Mouse (Mus musculus): ENCODE data around the gene Apod. TPM values are rescaled to one million over a fixed set of nuclear protein-coding genes. Genes with fewer than 3 reads are reported as not detected.

Apod gene
- total and polyA plus RNA-seq, 3 experiments, result 0.17 TPM; not detected in 2

DNA sequence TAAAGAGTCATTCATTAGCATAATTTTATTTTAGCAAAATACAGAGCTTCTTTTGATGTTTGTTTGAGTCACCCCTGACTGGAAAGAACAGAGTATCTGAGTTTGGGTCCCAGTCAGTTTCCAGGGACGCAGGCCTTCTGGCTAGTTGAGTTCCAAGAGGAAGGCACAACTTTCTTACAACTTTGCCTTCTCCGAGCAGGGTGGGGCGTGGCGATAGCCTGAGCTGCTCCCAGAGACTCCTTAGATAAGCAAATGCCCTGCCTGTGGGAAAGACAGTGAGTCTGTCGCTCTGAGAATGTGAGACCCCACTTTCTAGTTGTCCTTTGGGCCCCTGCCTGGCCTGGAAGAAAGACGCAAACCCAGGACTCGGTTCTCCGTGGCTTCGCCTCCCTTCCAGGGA lies 44.4 kb upstream of the Apod start:
- no peak overlapping the region for H3K4me2 ChIP-seq (ENCODE audit: insufficient read depth, low read depth, poor library complexity, severe bottlenecking)
- no peak for DNase-seq (ENCODE audit: extremely low read depth)
- TF ChIP-seq ZC3H11A (IDR thresholded peaks at IDR 0.05; ENCODE audit: low read depth, low read length) (no peak), RAD21 (IDR thresholded peaks at IDR 0.05; ENCODE audit: low read depth, low read length) (no peak), MAFK (IDR thresholded peaks at IDR 0.05; ENCODE audit: insufficient replicate concordance, low read length) (no peak), POLR2A (IDR thresholded peaks at IDR 0.05; ENCODE audit: low read depth, low read length) (no peak), MXI1 (IDR thresholded peaks at IDR 0.05; ENCODE audit: low read depth, low read length) (no peak), HCFC1 (IDR thresholded peaks at IDR 0.05; ENCODE audit: low read depth, low read length) (no peak)
- peaks cover 2% of the 10 kb centered on the region for H3K27me3 ChIP-seq (replicated peaks)
- H3K9me3 ChIP-seq (replicated peaks; ENCODE audit: low read length), result no peaks in the 10 kb centered on the region
- no peak overlapping the region for H3K27ac ChIP-seq (ENCODE audit: insufficient read depth, low read depth)
- no peak overlapping the region for H3K9ac ChIP-seq (ENCODE audit: insufficient read depth, low read depth)
- no peak overlapping the region for H3K4me3 ChIP-seq (replicated peaks in 1 of 3; ENCODE audit: low read depth in 2 of 3, low read length in 2 of 3, poor library complexity in 1 of 3)
- dilution Hi-C loops (cut with MboI; ENCODE audit: extremely low pct_ligation_motif_present, extremely low pct_unique_long_range_greater_than_20kb, low sequenced_read_pairs), result no loop called here
- peaks cover 2 to 6% of the 10 kb centered on the region in 2 experiments; a peak in 2 of 4 replicates for H3K4me1 ChIP-seq (ENCODE audit: control insufficient read depth in 1 of 2, insufficient read depth in 2 of 2)
- no peaks in the 10 kb centered on the region for H3K36me3 ChIP-seq (replicated peaks in 1 of 2; ENCODE audit: control insufficient read depth in 1 of 2, insufficient read depth in 1 of 2, low read length in 1 of 2)
- in situ Hi-C loops (cut with MboI; ENCODE audit: low pct_ligation_motif_present, low pct_unique_long_range_greater_than_20kb, low sequenced_read_pairs), result loop anchor here (10.0 to 25.0 kb wide), 3 partner anchors 384 to 1097 kb away; partner anchors contain the start of genes Cpn2 and Fam43a
- no peaks in the 10 kb centered on the region for H3K79me2 ChIP-seq (replicated peaks; ENCODE audit: control insufficient read depth, extremely low read depth, insufficient read depth, poor library complexity, severe bottlenecking)

DNA sequence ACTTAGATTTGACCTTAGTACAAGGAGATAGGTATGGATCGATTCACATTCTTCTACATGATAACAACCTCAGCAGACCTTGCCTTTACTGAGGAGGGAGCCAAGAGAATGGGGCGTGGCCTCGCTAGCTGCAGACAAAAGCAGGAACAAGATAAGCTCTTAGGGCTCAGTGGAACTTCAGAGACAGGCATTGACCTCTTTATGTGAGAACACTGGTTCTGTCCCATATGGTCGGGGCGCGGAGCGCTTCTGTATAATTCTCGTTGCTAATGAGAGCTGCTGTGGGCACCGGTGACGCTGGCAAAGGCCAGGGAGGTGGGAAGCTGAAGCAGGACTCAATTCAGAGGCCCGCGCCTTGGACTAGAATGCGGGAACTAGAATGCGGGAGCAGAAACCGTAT lies 44.0 kb upstream of the Apod start:
- Histone ChIP-seq H3K36me3 (replicated peaks in 1 of 2; ENCODE audit: control insufficient read depth in 1 of 2, insufficient read depth in 1 of 2, low read length in 1 of 2) (no peaks in the 10 kb centered on the region), H3K4me1 (ENCODE audit: control insufficient read depth in 1 of 2, insufficient read depth in 2 of 2) (peaks cover 2 to 6% of the 10 kb centered on the region in 2 experiments; a peak in 2 of 4 replicates), H3K9me3 (replicated peaks; ENCODE audit: low read length) (no peaks in the 10 kb centered on the region), H3K9ac (ENCODE audit: insufficient read depth, low read depth) (no peak overlapping the region), H3K4me2 (ENCODE audit: insufficient read depth, low read depth, poor library complexity, severe bottlenecking) (no peak overlapping the region), H3K27me3 (replicated peaks) (peaks cover 2% of the 10 kb centered on the region), H3K79me2 (replicated peaks; ENCODE audit: control insufficient read depth, extremely low read depth, insufficient read depth, poor library complexity, severe bottlenecking) (no peaks in the 10 kb centered on the region), H3K27ac (ENCODE audit: insufficient read depth, low read depth) (no peak overlapping the region), H3K4me3 (replicated peaks in 1 of 3; ENCODE audit: low read depth in 2 of 3, low read length in 2 of 3, poor library complexity in 1 of 3) (no peak overlapping the region)
- no peak for TF ChIP-seq CHD1 (IDR thresholded peaks at IDR 0.05; ENCODE audit: low read depth, low read length)
- no peak for TF ChIP-seq POLR2AphosphoS2 (IDR thresholded peaks at IDR 0.05; ENCODE audit: low read depth, low read length)
- no peak for TF ChIP-seq MXI1 (IDR thresholded peaks at IDR 0.05; ENCODE audit: low read depth, low read length)
- no peak for TF ChIP-seq ZNF384 (IDR thresholded peaks at IDR 0.05; ENCODE audit: low read depth, low read length)
- TF ChIP-seq KAT2A (IDR thresholded peaks at IDR 0.05; ENCODE audit: insufficient replicate concordance, low read length), result no peak
- TF ChIP-seq NELFE (IDR thresholded peaks at IDR 0.05; ENCODE audit: low read depth, low read length), result no peak
- no peak for TF ChIP-seq GABPA (IDR thresholded peaks at IDR 0.05; ENCODE audit: insufficient replicate concordance, low read depth, low read length)
- TF ChIP-seq UBTF (IDR thresholded peaks at IDR 0.05; ENCODE audit: low read depth, low read length), result no peak
- no peak for TF ChIP-seq POLR2A (IDR thresholded peaks at IDR 0.05; ENCODE audit: low read depth, low read length)
- no peak for TF ChIP-seq MAZ (IDR thresholded peaks at IDR 0.05; ENCODE audit: low read depth, low read length)
- TF ChIP-seq CTCF (conservative IDR thresholded peaks at IDR 0.05 in 1 of 2, IDR thresholded peaks at IDR 0.05 in 1 of 2; ENCODE audit: low read depth in 2 of 2, low read length in 2 of 2), result no peak
- no peak for TF ChIP-seq TBP (conservative IDR thresholded peaks at IDR 0.05; ENCODE audit: low read depth, low read length)
- TF ChIP-seq JUN (IDR thresholded peaks at IDR 0.05; ENCODE audit: insufficient read depth, low read depth, low read length), result no peak
- TF ChIP-seq USF1 (IDR thresholded peaks at IDR 0.05; ENCODE audit: low read depth, low read length), result no peak
- no peak for TF ChIP-seq BHLHE40 (IDR thresholded peaks at IDR 0.05; ENCODE audit: low read depth, low read length)
- TF ChIP-seq E2F4 (IDR thresholded peaks at IDR 0.05; ENCODE audit: insufficient replicate concordance, low read depth, low read length), result no peak
- TF ChIP-seq MAX (IDR thresholded peaks at IDR 0.05; ENCODE audit: low read length), result no peak
- no peak for TF ChIP-seq MAFK (IDR thresholded peaks at IDR 0.05; ENCODE audit: insufficient replicate concordance, low read length)
- TF ChIP-seq ETS1 (conservative IDR thresholded peaks at IDR 0.05; ENCODE audit: low read depth, low read length), result no peak
- dilution Hi-C loops (cut with MboI; ENCODE audit: extremely low pct_ligation_motif_present, extremely low pct_unique_long_range_greater_than_20kb, low sequenced_read_pairs), result no loop called here
- in situ Hi-C loops (cut with MboI; ENCODE audit: low pct_ligation_motif_present, low pct_unique_long_range_greater_than_20kb, low sequenced_read_pairs), result loop anchor here (10.0 to 25.0 kb wide), 3 partner anchors 384 to 1096 kb away; partner anchors contain the start of genes Cpn2 and Fam43a
- no peak for DNase-seq (ENCODE audit: extremely low read depth)
